Mouse (Mus musculus): ENCODE results near the gene Gm20388.

DNA sequence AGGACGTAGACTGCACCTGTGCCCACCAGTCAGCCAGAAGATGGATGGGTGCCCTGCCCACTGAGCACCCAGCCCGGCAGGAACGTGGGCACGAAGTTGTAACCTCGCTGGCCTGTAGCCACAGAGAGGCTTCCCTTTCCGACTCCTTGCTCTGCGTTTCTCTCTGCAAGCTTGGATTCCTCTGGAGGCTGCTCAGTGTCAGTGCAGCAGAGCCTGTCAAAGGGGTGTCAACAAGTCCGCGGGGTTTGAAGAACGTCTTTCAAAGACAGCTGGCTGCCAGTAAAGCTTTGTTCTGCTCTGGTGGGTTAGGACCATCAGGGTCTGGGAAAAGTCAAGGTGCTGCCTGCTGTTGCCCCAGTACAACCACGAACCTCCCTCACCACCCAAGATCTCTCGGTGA is 1160.8 kb downstream of the Gm20388 start:
- TF ChIP-seq GATA1 (IDR thresholded peaks at IDR 0.05; ENCODE audit: low read length) (no peak), TAL1 (IDR thresholded peaks at IDR 0.05; ENCODE audit: low read length) (no peak)

All from erythroblast, embryonic 14.5 days (primary cell).